Mouse (Mus musculus) MEL (cell line): ENCODE measurements around the gene Tmem115. TPM values are rescaled to one million over a fixed set of nuclear protein-coding genes. Genes with fewer than 3 reads are reported as not detected.

Source experiments
- DNase-seq: peaks from one replicate; pipeline ENCODE4 v3.0.0; 2011; ENCODE audit warnings: low read depth, low spot score
- H3K27ac ChIP-seq: 2 replicates; pipeline ENCODE4 v1.5.1; 2012; ENCODE audit warnings: low read depth, mild to moderate bottlenecking, control low read depth, low read length, moderate library complexity; ENCODE audit not compliant: control insufficient read depth
- H3K27me3 ChIP-seq, 2 experiments: fragments of 150-350 bp in 1 of 2; sonication (generic) in 1 of 2; 2 replicates each; pipeline ENCODE4 v1.6.1; 2012; ENCODE audit warnings: low read length in 2 of 2, mild to moderate bottlenecking in 2 of 2, improper control_type of control experiment in 1 of 2, moderate library complexity in 1 of 2; ENCODE audit not compliant: insufficient read depth in 2 of 2, control insufficient read depth in 1 of 2
- H3K36me3 ChIP-seq, 2 experiments: 2 replicates each; pipeline ENCODE4 v1.6.1; 2012 to 2014; ENCODE audit warnings: low read length in 2 of 2, improper control_type of control experiment in 1 of 2, inconsistent platforms in 1 of 2, mild to moderate bottlenecking in 1 of 2; ENCODE audit not compliant: insufficient read depth in 2 of 2, control insufficient read depth in 1 of 2
- H3K4me1 ChIP-seq, 2 experiments: fragments of 150-350 bp in 1 of 2; sonication (generic) in 1 of 2; 2 replicates each; pipeline ENCODE4 v1.6.1; 2012; ENCODE audit warnings: low read length in 2 of 2, improper control_type of control experiment in 1 of 2, mild to moderate bottlenecking in 1 of 2; ENCODE audit not compliant: insufficient read depth in 2 of 2, control insufficient read depth in 1 of 2
- H3K4me3 ChIP-seq, 2 experiments: fragments of 150-350 bp in 1 of 2; sonication (generic) in 1 of 2; 2 replicates each; pipeline ENCODE4 v1.5.1; 2012; ENCODE audit warnings: low read depth in 2 of 2, low read length in 2 of 2, mild to moderate bottlenecking in 2 of 2, moderate library complexity in 2 of 2, control low read depth in 1 of 2, improper control_type of control experiment in 1 of 2; ENCODE audit not compliant: control insufficient read depth in 1 of 2, insufficient read depth in 1 of 2
- H3K79me2 ChIP-seq: 2 replicates; pipeline ENCODE4 v1.6.1; 2012; ENCODE audit warnings: mild to moderate bottlenecking, low read length, moderate library complexity; ENCODE audit not compliant: control insufficient read depth, poor library complexity, insufficient read depth
- H3K9ac ChIP-seq: 2 replicates; pipeline ENCODE4 v1.6.1; 2012; ENCODE audit warnings: low read depth, mild to moderate bottlenecking, control low read depth, low read length, moderate library complexity; ENCODE audit not compliant: control insufficient read depth, poor library complexity, severe bottlenecking
- H3K9me3 ChIP-seq: fragments of 150-350 bp; sonication (generic); replicated peaks from 2 replicates; pipeline ENCODE4 v1.6.1; 2012; ENCODE audit warnings: mild to moderate bottlenecking, low read length, improper control_type of control experiment, moderate library complexity; ENCODE audit not compliant: insufficient read depth
- CHD1 ChIP-seq: IDR thresholded peaks from 2 replicates; pipeline ENCODE4 v1.6.1; 2012; ENCODE audit warnings: low read depth, mild to moderate bottlenecking, inconsistent platforms, low read length, improper control_type of control experiment
- CTCF ChIP-seq, 3 experiments: IDR thresholded peaks in 2 of 3; conservative IDR thresholded peaks in 1 of 3; 2 replicates each; pipeline ENCODE4 v1.5.1; 2011 to 2012; ENCODE audit warnings: low read length in 3 of 3, low read depth in 2 of 3, mild to moderate bottlenecking in 2 of 3, improper control_type of control experiment in 1 of 3, inconsistent platforms in 1 of 3, mixed read lengths in 1 of 3, moderate library complexity in 1 of 3; ENCODE audit not compliant: control insufficient read depth in 1 of 3, insufficient read depth in 1 of 3, poor library complexity in 1 of 3, severe bottlenecking in 1 of 3
- ELF1 ChIP-seq: IDR thresholded peaks from 2 replicates; pipeline ENCODE4 v1.6.1; 2014; ENCODE audit warnings: low read depth, mild to moderate bottlenecking, inconsistent platforms, low read length, improper control_type of control experiment, moderate library complexity
- ETS1 ChIP-seq: IDR thresholded peaks from 2 replicates; pipeline ENCODE4 v1.6.1; 2012; ENCODE audit warnings: low read depth, mild to moderate bottlenecking, inconsistent platforms, low read length, improper control_type of control experiment, moderate library complexity
- MAZ ChIP-seq: IDR thresholded peaks from 2 replicates; pipeline ENCODE4 v1.6.1; 2012; ENCODE audit warnings: low read depth, mild to moderate bottlenecking, inconsistent platforms, low read length, improper control_type of control experiment
- MXI1 ChIP-seq: IDR thresholded peaks from 2 replicates; pipeline ENCODE4 v1.6.1; 2011; ENCODE audit warnings: mild to moderate bottlenecking, low read depth, low read length, improper control_type of control experiment
- MYB ChIP-seq: IDR thresholded peaks from 2 replicates; pipeline ENCODE4 v1.6.1; 2011; ENCODE audit warnings: mild to moderate bottlenecking, low read depth, low read length, improper control_type of control experiment
- MYC ChIP-seq: IDR thresholded peaks from 2 replicates; pipeline ENCODE4 v1.6.1; 2011; ENCODE audit warnings: low read depth, mild to moderate bottlenecking, low read length, improper control_type of control experiment, moderate library complexity
- NRF1 ChIP-seq: IDR thresholded peaks from 2 replicates; pipeline ENCODE4 v1.6.1; 2014; ENCODE audit warnings: low read depth, mild to moderate bottlenecking, inconsistent platforms, low read length, improper control_type of control experiment, moderate library complexity; ENCODE audit not compliant: poor library complexity, insufficient read depth, severe bottlenecking
- RAD21 ChIP-seq: IDR thresholded peaks from 2 replicates; pipeline ENCODE4 v1.6.1; 2011; ENCODE audit warnings: mild to moderate bottlenecking, low read depth, low read length, improper control_type of control experiment
- SMC3 ChIP-seq: IDR thresholded peaks from 2 replicates; pipeline ENCODE4 v1.6.1; 2011; ENCODE audit warnings: low read depth, low read length, improper control_type of control experiment
- TAL1 ChIP-seq: IDR thresholded peaks from 2 replicates; pipeline ENCODE4 v1.6.1; 2012; ENCODE audit warnings: mild to moderate bottlenecking, inconsistent platforms, low read length, moderate library complexity, mixed read lengths
- TBP ChIP-seq: IDR thresholded peaks from 2 replicates; pipeline ENCODE4 v1.8.0; 2011; ENCODE audit warnings: low read depth, low read length, improper control_type of control experiment
- TCF12 ChIP-seq: IDR thresholded peaks from 2 replicates; pipeline ENCODE4 v1.6.1; 2014; ENCODE audit warnings: low read depth, mild to moderate bottlenecking, inconsistent platforms, low read length, improper control_type of control experiment, moderate library complexity
- UBTF ChIP-seq: IDR thresholded peaks from 2 replicates; pipeline ENCODE4 v1.6.1; 2012; ENCODE audit warnings: low read depth, mild to moderate bottlenecking, inconsistent platforms, low read length, improper control_type of control experiment, moderate library complexity, borderline replicate concordance; ENCODE audit not compliant: insufficient read depth
- USF1 ChIP-seq: IDR thresholded peaks from 2 replicates; pipeline ENCODE4 v1.6.1; 2014; ENCODE audit warnings: low read depth, mild to moderate bottlenecking, inconsistent platforms, low read length, improper control_type of control experiment, moderate library complexity
- ZC3H11A ChIP-seq: IDR thresholded peaks from 2 replicates; pipeline ENCODE4 v1.6.1; 2012; ENCODE audit warnings: low read depth, mild to moderate bottlenecking, inconsistent platforms, low read length, improper control_type of control experiment
- ZKSCAN1 ChIP-seq: IDR thresholded peaks from 2 replicates; pipeline ENCODE4 v1.6.1; 2012; ENCODE audit warnings: low read depth, mild to moderate bottlenecking, inconsistent platforms, low read length, improper control_type of control experiment, moderate library complexity
- ZMIZ1 ChIP-seq: IDR thresholded peaks from 2 replicates; pipeline ENCODE4 v1.6.1; 2012; ENCODE audit warnings: low read depth, mild to moderate bottlenecking, inconsistent platforms, low read length, improper control_type of control experiment, moderate library complexity
- polyA plus RNA-seq, 2 experiments: library from polyadenylated mRNA; stranded (reverse) in 1 of 2; unstranded in 1 of 2; fragments of >175 nt in 1 of 2; fragments of >200 nt in 1 of 2; gene quantifications; 2 replicates each; pipeline versions ENCODE4 v1.2.1 to v1.2.4; 2012; ENCODE audit warnings: low replicate concordance in 2 of 2, low read depth in 1 of 2; ENCODE audit not compliant: insufficient read length in 2 of 2, insufficient read depth in 1 of 2, missing spikeins in 1 of 2
- total RNA-seq: library from RNA; depleted of rRNA; stranded (reverse); fragments of 300-350 nt; gene quantifications from 2 replicates; pipeline ENCODE4 v1.2.3, GENCODE M21; 2012

The Tmem115 gene
- total and polyA plus RNA-seq, 3 experiments = 34.6 to 39.3 TPM; not detected in 1

DNA sequence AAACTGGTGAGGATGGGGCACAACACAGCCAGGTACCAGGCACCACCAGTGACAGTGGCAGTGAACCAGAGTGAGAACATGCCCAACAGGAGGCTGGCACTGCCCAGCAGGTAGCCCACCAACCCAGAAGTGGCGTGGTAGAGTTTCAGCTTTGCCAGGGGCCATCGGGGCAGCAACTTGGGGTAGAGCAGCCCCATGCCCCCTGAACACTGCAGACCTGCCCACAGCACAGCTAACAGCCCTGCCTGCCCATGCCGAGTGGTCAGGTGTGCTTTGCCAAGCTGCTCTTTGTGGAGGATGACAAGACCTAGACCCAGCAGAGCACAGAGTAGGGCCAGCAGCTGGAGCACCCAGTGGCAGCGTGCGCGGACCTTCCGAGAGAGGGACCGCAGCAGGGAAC lies 6.2 kb downstream of the Tmem115 start:
- Histone ChIP-seq H3K4me1 (peaks cover 0 to 23% of the 10 kb centered on the region in 2 experiments; a peak in 1 of 4 replicates), H3K79me2 (peaks cover 34% of the 10 kb centered on the region), H3K9ac (no peak overlapping the region), H3K9me3 (no peaks in the 10 kb centered on the region), H3K27me3 (no peaks in the 10 kb centered on the region), H3K4me3 (no peak overlapping the region), H3K36me3 (peaks cover 0 to 9% of the 10 kb centered on the region in 2 experiments; a peak in 2 of 4 replicates), H3K27ac (no peak overlapping the region)
- no peak for TF ChIP-seq TBP
- no peak for TF ChIP-seq MAZ
- no peak for DNase-seq

- H3K9ac ChIP-seq = no peak overlapping the region
- no peak for TF ChIP-seq CTCF (IDR thresholded peaks at IDR 0.05 in 2 of 3, conservative IDR thresholded peaks at IDR 0.05 in 1 of 3; ENCODE audit: control insufficient read depth in 1 of 3, insufficient read depth in 1 of 3, low read depth in 2 of 3, low read length in 3 of 3, poor library complexity in 1 of 3, severe bottlenecking in 1 of 3)
- TF ChIP-seq TAL1 = no peak
- TF ChIP-seq TCF12 = no peak
- no peak for TF ChIP-seq RAD21
- TF ChIP-seq MXI1 = no peak
- TF ChIP-seq ZC3H11A = no peak
- no peak for TF ChIP-seq UBTF
- TF ChIP-seq ZKSCAN1 = no peak
- no peak for TF ChIP-seq MYB
- no peak for TF ChIP-seq MYC
- TF ChIP-seq ETS1 = no peak
- TF ChIP-seq MAZ = no peak
- no peak for TF ChIP-seq NRF1
- no peak for TF ChIP-seq CHD1
- no peak for TF ChIP-seq USF1
- TF ChIP-seq SMC3 = no peak
- no peak for TF ChIP-seq ELF1
- no peak for TF ChIP-seq ZMIZ1
- H3K4me3 ChIP-seq = no peak overlapping the region
- DNase-seq = no peak
- no peak overlapping the region for H3K27ac ChIP-seq
- H3K79me2 ChIP-seq = peaks cover 29% of the 10 kb centered on the region
- H3K9me3 ChIP-seq = no peaks in the 10 kb centered on the region
- H3K36me3 ChIP-seq = peaks cover 0 to 9% of the 10 kb centered on the region in 2 experiments; a peak in 2 of 4 replicates
- H3K4me1 ChIP-seq = peaks cover 0 to 23% of the 10 kb centered on the region in 2 experiments; a peak in 1 of 4 replicates
- no peaks in the 10 kb centered on the region for H3K27me3 ChIP-seq
Measured at GRCm38 (mm10) chr9:107540420-107540819, 6.7 kb downstream of the Tmem115 start.
